Mouse (Mus musculus) heart, embryonic 11.5 days (tissue): ENCODE measurements around the gene Fam181a. TPM values are rescaled to one million over a fixed set of nuclear protein-coding genes. Genes with fewer than 3 reads are reported as not detected.

Source experiments
- ATAC-seq: fragments of 200-750 bp; cut with Nextera tagmentation; replicated peaks from 2 replicates; pipeline ENCODE4 v1.8.0; 2017; ENCODE audit warnings: moderate library complexity; ENCODE audit not compliant: insufficient number of reproducible peaks, low FRiP score, low TSS enrichment
- H3K27ac ChIP-seq: fragments of 300-500 bp; sonication (generic); 2 replicates; pipeline ENCODE4 v1.5.1; 2014; ENCODE audit warnings: mild to moderate bottlenecking, low read depth, low read length
- H3K27me3 ChIP-seq: fragments of 300-500 bp; sonication (generic); 2 replicates; pipeline ENCODE4 v1.6.1; 2014; ENCODE audit warnings: mild to moderate bottlenecking, low read length, mixed read lengths; ENCODE audit not compliant: control insufficient read depth, insufficient read depth
- H3K36me3 ChIP-seq: fragments of 300-500 bp; sonication (generic); 2 replicates; pipeline ENCODE4 v1.6.1; 2014; ENCODE audit warnings: mild to moderate bottlenecking, low read length, moderate library complexity, mixed read lengths; ENCODE audit not compliant: control insufficient read depth, insufficient read depth
- H3K4me1 ChIP-seq: fragments of 300-500 bp; sonication (generic); 2 replicates; pipeline ENCODE4 v1.6.1; 2014; ENCODE audit warnings: low read length; ENCODE audit not compliant: control insufficient read depth, insufficient read depth
- H3K4me2 ChIP-seq: fragments of 300-500 bp; sonication (generic); 2 replicates; pipeline ENCODE4 v1.6.1; 2014; ENCODE audit warnings: mild to moderate bottlenecking, moderate library complexity
- H3K4me3 ChIP-seq: fragments of 300-500 bp; sonication (generic); 2 replicates; pipeline ENCODE4 v1.5.1; 2014; ENCODE audit warnings: low read depth, low read length
- H3K9ac ChIP-seq: fragments of 300-500 bp; sonication (generic); 2 replicates; pipeline ENCODE4 v1.6.1; 2014; ENCODE audit warnings: mild to moderate bottlenecking, low read depth, low read length, moderate library complexity
- H3K9me3 ChIP-seq: fragments of 300-500 bp; sonication (generic); replicated peaks from 2 replicates; pipeline ENCODE4 v1.6.1; 2016; ENCODE audit warnings: low read length; ENCODE audit not compliant: control insufficient read depth
- WGBS: fragments of 180-500 bp; shearing (Covaris S2); extraction: QIAGEN DNeasy Blood & Tissue Kit; methylation state at CpG from one replicate; pipeline ENCODE4 v1.1.7; 2014; ENCODE audit not compliant: insufficient replicate concordance; 5-methylcytosine and 5-hydroxymethylcytosine counted together
- polyA plus RNA-seq: library from polyadenylated mRNA; unstranded; fragments of >200 nt; fragmentation: Nextera tagmentation; extraction: Ambion mirVana; gene quantifications from 2 replicates; pipeline ENCODE4 v1.2.1, GENCODE M21; 2014

The Fam181a gene
- polyA plus RNA-seq, 1 experiment from 2014 or later, result not detected

GRCm38 (mm10) chr12:103325156-103325857 is 14.5 kb downstream of the Fam181a start:
- 12% methylated on average over 60 of the region's 60 CpGs for WGBS
- Histone ChIP-seq H3K4me1 (peaks cover 37% of the 10 kb centered on the region), H3K27me3 (peaks cover 10% of the 10 kb centered on the region; the same call in 1 of the 2 replicates), H3K4me2 (peak overlapping the region; percentile 57), H3K9me3 (no peaks in the 10 kb centered on the region), H3K27ac (peak overlapping the region; percentile 29; the same call in 1 of the 2 replicates), H3K36me3 (peaks cover 8% of the 10 kb centered on the region; the same call in 1 of the 2 replicates), H3K9ac (no peak overlapping the region), H3K4me3 (peak overlapping the region; percentile 25; the same call in 1 of the 2 replicates)
- ATAC-seq, result peak; percentile 74

GRCm38 (mm10) chr12:103326569-103326968 is 15.8 kb downstream of the Fam181a start:
- H3K27me3 ChIP-seq, result peaks cover 10% of the 10 kb centered on the region; the same call in 1 of the 2 replicates
- H3K27ac ChIP-seq, result no peak overlapping the region
- 0 out of 2 replicates have a peak, but pooled peaks cover 3% of the 10 kb centered on the region for H3K36me3 ChIP-seq
- H3K4me2 ChIP-seq, result no peak overlapping the region
- WGBS, result 57% methylated on average over 4 of the region's 4 CpGs
- H3K4me3 ChIP-seq, result no peak overlapping the region
- peaks cover 37% of the 10 kb centered on the region for H3K4me1 ChIP-seq
- H3K9me3 ChIP-seq, result no peaks in the 10 kb centered on the region
- no peak for ATAC-seq
- H3K9ac ChIP-seq, result no peak overlapping the region; the same call in 1 of the 2 replicates

- H3K4me2 ChIP-seq, result no peak overlapping the region
- H3K4me1 ChIP-seq, result peaks cover 37% of the 10 kb centered on the region
- H3K4me3 ChIP-seq, result no peak overlapping the region
- 0 out of 2 replicates have a peak, but pooled peaks cover 3% of the 10 kb centered on the region for H3K36me3 ChIP-seq
- no peak overlapping the region for H3K27ac ChIP-seq
- ATAC-seq, result no peak
- WGBS, result 33% methylated on average over 7 of the region's 7 CpGs
- H3K9me3 ChIP-seq, result no peaks in the 10 kb centered on the region
- no peak overlapping the region for H3K9ac ChIP-seq
- peaks cover 10% of the 10 kb centered on the region; the same call in 1 of the 2 replicates for H3K27me3 ChIP-seq
These were observed 16.3 kb downstream of the Fam181a start for GRCm38 (mm10) chr12:103327107-103327506.

- peaks cover 44% of the 10 kb centered on the region for H3K4me1 ChIP-seq
- H3K4me3 ChIP-seq, result no peak overlapping the region
- H3K27ac ChIP-seq, result no peak overlapping the region
- no peak overlapping the region for H3K4me2 ChIP-seq
- 0 out of 2 replicates have a peak, but pooled peaks cover 5% of the 10 kb centered on the region for H3K36me3 ChIP-seq
- peaks cover 9% of the 10 kb centered on the region; the same call in 1 of the 2 replicates for H3K27me3 ChIP-seq
- no peaks in the 10 kb centered on the region for H3K9me3 ChIP-seq
- no peak overlapping the region for H3K9ac ChIP-seq
- 55% methylated on average over 7 of the region's 7 CpGs for WGBS
- no peak for ATAC-seq
These were observed 17.8 kb downstream of the Fam181a start for GRCm38 (mm10) chr12:103328448-103329191.

DNA sequence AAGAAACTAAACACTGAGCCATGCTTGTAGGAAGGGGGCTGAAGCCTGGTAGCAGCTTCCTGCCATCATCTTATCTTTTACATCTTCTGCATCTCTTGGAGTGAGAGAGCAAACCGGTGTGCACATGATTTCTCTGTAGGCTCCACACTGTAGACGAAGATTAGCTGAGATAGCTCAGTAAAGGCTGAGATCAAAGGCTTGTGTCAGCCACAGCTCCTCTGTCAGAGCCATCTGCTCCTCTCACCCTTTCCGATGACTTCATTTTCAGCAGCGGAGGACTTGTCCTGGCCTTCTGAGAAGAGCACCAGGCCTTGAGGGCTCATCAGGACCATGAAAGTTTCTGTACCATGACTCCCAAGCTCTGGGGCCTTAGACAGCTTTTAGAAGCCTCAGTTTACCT is 20.7 kb downstream of the Fam181a start:
- 26% methylated on average over 4 of the region's 4 CpGs for WGBS
- H3K36me3 ChIP-seq, result 0 out of 2 replicates have a peak, but pooled peaks cover 3% of the 10 kb centered on the region
- H3K27me3 ChIP-seq, result no peaks in the 10 kb centered on the region
- no peak overlapping the region for H3K9ac ChIP-seq
- H3K4me1 ChIP-seq, result peaks cover 50% of the 10 kb centered on the region
- H3K27ac ChIP-seq, result no peak overlapping the region
- H3K9me3 ChIP-seq, result no peaks in the 10 kb centered on the region
- H3K4me2 ChIP-seq, result no peak overlapping the region
- H3K4me3 ChIP-seq, result no peak overlapping the region
- no peak for ATAC-seq

DNA sequence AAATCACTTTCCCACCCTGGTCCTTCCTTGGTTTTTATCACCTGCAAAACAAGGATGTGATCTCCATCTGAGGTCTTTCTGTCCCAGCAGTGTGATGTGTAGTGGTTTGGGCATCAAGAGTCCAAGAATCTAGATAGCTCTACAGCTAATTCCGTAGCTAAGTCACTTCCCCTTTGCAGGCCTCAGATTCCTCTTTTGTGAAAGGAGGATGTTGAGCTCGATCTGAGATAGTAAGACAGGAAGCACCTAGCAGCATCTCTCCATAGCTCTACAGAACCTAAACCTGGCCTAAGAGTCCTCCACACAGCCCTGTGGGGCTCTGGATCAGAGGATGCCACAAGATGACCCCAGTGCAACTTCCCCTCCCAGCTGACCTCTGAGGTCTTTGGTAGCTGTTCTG is 22.1 kb downstream of the Fam181a start:
- Histone ChIP-seq H3K9ac (no peak overlapping the region), H3K9me3 (no peaks in the 10 kb centered on the region), H3K27ac (no peak overlapping the region), H3K4me3 (no peak overlapping the region), H3K27me3 (no peaks in the 10 kb centered on the region), H3K36me3 (0 out of 2 replicates have a peak, but pooled peaks cover 3% of the 10 kb centered on the region), H3K4me1 (peaks cover 38% of the 10 kb centered on the region), H3K4me2 (no peak overlapping the region)
- ATAC-seq, result no peak
- WGBS, result 66% methylated on average over 2 of the region's 2 CpGs

DNA sequence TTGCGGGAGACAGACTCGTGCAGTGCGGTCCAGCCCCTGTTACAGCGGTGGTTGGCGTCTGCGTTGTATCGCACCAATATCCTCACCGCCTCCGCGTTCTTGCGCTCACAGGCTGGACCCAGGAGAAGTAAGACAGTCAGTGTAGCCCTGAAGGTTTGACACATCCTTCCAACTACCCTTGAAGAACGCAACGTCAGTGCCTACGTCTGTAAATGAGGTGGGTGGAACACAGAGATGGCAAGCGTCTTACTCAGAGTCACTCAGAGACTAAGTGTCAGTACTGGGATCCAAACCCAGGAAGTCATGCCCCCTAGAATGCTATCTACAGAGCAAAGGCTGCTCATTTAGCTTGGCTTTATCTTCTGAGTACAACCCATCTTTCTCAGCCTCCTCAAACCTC is 22.7 kb downstream of the Fam181a start:
- Histone ChIP-seq H3K9me3 (no peaks in the 10 kb centered on the region), H3K4me3 (no peak overlapping the region), H3K27me3 (no peaks in the 10 kb centered on the region), H3K36me3 (0 out of 2 replicates have a peak, but pooled peaks cover 3% of the 10 kb centered on the region), H3K4me2 (no peak overlapping the region), H3K4me1 (peaks cover 33% of the 10 kb centered on the region), H3K27ac (no peak overlapping the region), H3K9ac (no peak overlapping the region)
- 88% methylated on average over 15 of the region's 15 CpGs for WGBS
- no peak for ATAC-seq

DNA sequence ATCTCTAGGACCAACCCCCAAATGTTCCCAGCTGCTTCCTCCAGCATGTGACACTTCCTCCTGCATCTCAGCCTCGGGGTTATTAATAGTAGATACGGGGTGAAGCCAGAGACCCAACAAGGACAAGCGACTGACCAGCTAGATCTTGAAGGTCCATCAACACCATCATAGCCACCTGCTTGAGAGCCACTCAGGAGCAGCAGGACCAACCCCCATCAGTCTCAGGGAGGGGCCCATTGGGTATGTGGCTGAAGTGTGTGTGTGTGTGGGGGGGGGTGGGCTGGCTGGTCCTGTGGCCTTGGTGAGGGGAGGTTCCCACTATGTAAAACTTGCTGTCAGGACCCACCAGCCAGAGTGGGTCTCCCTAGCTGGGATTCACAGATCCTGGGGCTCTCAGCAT is 26.0 kb downstream of the Fam181a start:
- 0 out of 2 replicates have a peak, but pooled peaks cover 3% of the 10 kb centered on the region for H3K36me3 ChIP-seq
- peak; percentile 71; the same call in 1 of the 2 replicates for ATAC-seq
- H3K9ac ChIP-seq, result peak overlapping the region; percentile 95
- peaks cover 26% of the 10 kb centered on the region for H3K4me1 ChIP-seq
- H3K4me3 ChIP-seq, result peak overlapping the region; percentile 59
- H3K27ac ChIP-seq, result peak overlapping the region; percentile 98
- H3K27me3 ChIP-seq, result no peaks in the 10 kb centered on the region
- no peaks in the 10 kb centered on the region for H3K9me3 ChIP-seq
- 46% methylated on average over 3 of the region's 3 CpGs for WGBS
- peak overlapping the region; percentile 69 for H3K4me2 ChIP-seq
